Mouse (Mus musculus) kidney, adult 2 months (tissue): ENCODE data around the gene Morn3. TPM values are rescaled to one million over a fixed set of nuclear protein-coding genes. Genes with fewer than 3 reads are reported as not detected.
"Not testable (repeated sequence)": the region's sequence is repeated elsewhere in the genome, so short reads cannot be mapped to it uniquely, and the experiment has no call there.

Experiments used
- DNase-seq: peaks from one replicate; pipeline ENCODE4 v3.0.0; 2021
- H3K27ac ChIP-seq: fragments of 200-500 bp; 2 replicates; pipeline ENCODE4 v1.5.1; 2012; ENCODE audit warnings: low read depth, low read length, control low read depth, inconsistent platforms; ENCODE audit not compliant: insufficient read depth
- H3K27me3 ChIP-seq: fragments of 200-500 bp; replicated peaks from 2 replicates; pipeline ENCODE4 v1.6.1; 2012; ENCODE audit warnings: mild to moderate bottlenecking, moderate library complexity, low read length, inconsistent platforms; ENCODE audit not compliant: control insufficient read depth, insufficient read depth
- H3K36me3 ChIP-seq: fragments of 200-500 bp; 2 replicates; pipeline ENCODE4 v1.6.1; 2012; ENCODE audit warnings: mild to moderate bottlenecking, moderate library complexity, low read length, inconsistent platforms; ENCODE audit not compliant: control insufficient read depth, insufficient read depth
- H3K4me1 ChIP-seq: fragments of 200-500 bp; 2 replicates; pipeline ENCODE4 v1.6.1; 2011; ENCODE audit warnings: low read length; ENCODE audit not compliant: control insufficient read depth, insufficient read depth
- H3K4me3 ChIP-seq: fragments of 200-500 bp; 2 replicates; pipeline ENCODE4 v1.5.1; 2011; ENCODE audit warnings: mild to moderate bottlenecking, low read depth, low read length, control low read depth; ENCODE audit not compliant: insufficient read depth
- CTCF ChIP-seq: fragments of 200-500 bp; conservative IDR thresholded peaks from 2 replicates; pipeline ENCODE4 v1.5.1; 2011; ENCODE audit warnings: low read depth, mild to moderate bottlenecking, control low read depth, low read length, moderate library complexity, mixed read lengths; ENCODE audit not compliant: insufficient read depth, insufficient read length
- POLR2A ChIP-seq: fragments of 200-500 bp; IDR thresholded peaks from one replicate; pipeline ENCODE4 v1.6.1; 2011; ENCODE audit warnings: low read depth, low read length, control low read depth
- WGBS: fragments of 180-500 bp; shearing (Covaris S2); methylation state at CpG from one replicate; pipeline ENCODE4 v1.1.7; 2018; 5-methylcytosine and 5-hydroxymethylcytosine counted together
- polyA plus RNA-seq: library from polyadenylated mRNA; depleted of rRNA; stranded (reverse); fragments of >200 nt; gene quantifications from 2 replicates; pipeline ENCODE4 v1.2.3, GENCODE M21; 2012

Morn3 gene
- polyA plus RNA-seq, 1 experiment, result 0.06 TPM

GRCm38 (mm10) chr5:123068714-123069113 lies 21.9 kb upstream of the Morn3 start:
- Histone ChIP-seq H3K27ac (no peak overlapping the region), H3K27me3 (no peaks in the 10 kb centered on the region), H3K4me3 (no peak overlapping the region), H3K36me3 (no peaks in the 10 kb centered on the region), H3K4me1 (peaks cover 3% of the 10 kb centered on the region; the same call in 1 of the 2 replicates)
- 93% methylated on average over 2 of the region's 2 CpGs for WGBS
- no peak for DNase-seq
- TF ChIP-seq CTCF (no peak), POLR2A (no peak)

- DNase-seq, result no peak
- H3K4me1 ChIP-seq, result peaks cover 3% of the 10 kb centered on the region; the same call in 1 of the 2 replicates
- no peaks in the 10 kb centered on the region for H3K36me3 ChIP-seq
- H3K4me3 ChIP-seq, result no peak within 1 kb of the TSS
- H3K27me3 ChIP-seq, result no peaks in the 10 kb centered on the region
- TF ChIP-seq CTCF (no peak), POLR2A (no peak)
- 93% methylated on average over 12 of the region's 12 CpGs for WGBS
- H3K27ac ChIP-seq, result no peak within 1 kb of the TSS
Observed at GRCm38 (mm10) chr5:123068115-123068514, 21.3 kb upstream of the Morn3 start, which contains the start of gene Tmem120b. Tmem120b (plus strand) TSS chr5:123068415.

GRCm38 (mm10) chr5:123067395-123067995 lies 20.7 kb upstream of the Morn3 start:
- Histone ChIP-seq H3K4me3 (no peak overlapping the region), H3K27me3 (no peaks in the 10 kb centered on the region), H3K27ac (no peak overlapping the region), H3K36me3 (no peaks in the 10 kb centered on the region), H3K4me1 (peaks cover 3% of the 10 kb centered on the region; the same call in 1 of the 2 replicates)
- DNase-seq, result peak; percentile 57
- TF ChIP-seq CTCF (no peak), POLR2A (no peak)
- 10% methylated on average over 6 of the region's 6 CpGs for WGBS

- no peak overlapping the region for H3K4me3 ChIP-seq
- DNase-seq, result peak; percentile 71
- H3K27ac ChIP-seq, result no peak overlapping the region
- no peak for TF ChIP-seq POLR2A
- TF ChIP-seq CTCF, result 0 out of 2 replicates have a peak, but pooled peaks have one; percentile 14
- H3K27me3 ChIP-seq, result no peaks in the 10 kb centered on the region
- WGBS, result 23% methylated on average over 6 of the region's 6 CpGs
- no peaks in the 10 kb centered on the region for H3K36me3 ChIP-seq
- H3K4me1 ChIP-seq, result peaks cover 8% of the 10 kb centered on the region; the same call in 1 of the 2 replicates
Observed at GRCm38 (mm10) chr5:123064207-123064606, 17.4 kb upstream of the Morn3 start.

- WGBS, result 81% methylated on average over 3 of the region's 3 CpGs
- Histone ChIP-seq H3K4me3 (no peak overlapping the region), H3K27ac (no peak overlapping the region), H3K4me1 (peaks cover 8% of the 10 kb centered on the region; the same call in 1 of the 2 replicates), H3K36me3 (no peaks in the 10 kb centered on the region), H3K27me3 (no peaks in the 10 kb centered on the region)
- TF ChIP-seq POLR2A, result no peak
- DNase-seq, result no peak
Observed at GRCm38 (mm10) chr5:123063141-123063540, 16.3 kb upstream of the Morn3 start.

GRCm38 (mm10) chr5:123061402-123061749 lies 14.6 kb upstream of the Morn3 start:
- not testable (repeated sequence) for H3K4me1 ChIP-seq, H3K27ac ChIP-seq, H3K4me3 ChIP-seq, H3K36me3 ChIP-seq, DNase-seq, H3K27me3 ChIP-seq
- 72% methylated on average over 6 of the region's 6 CpGs for WGBS

GRCm38 (mm10) chr5:123060706-123061401 lies 14.0 kb upstream of the Morn3 start:
- 40% methylated on average over 9 of the region's 9 CpGs for WGBS
- no peak overlapping the region for H3K27ac ChIP-seq

More at GRCm38 (mm10) chr5:123060706-123061401, 14.0 kb upstream of the Morn3 start:
- peaks cover 7% of the 10 kb centered on the region; the same call in 1 of the 2 replicates for H3K4me1 ChIP-seq
- H3K4me3 ChIP-seq, result no peak overlapping the region
- no peaks in the 10 kb centered on the region for H3K36me3 ChIP-seq
- DNase-seq, result peak; percentile 48
- H3K27me3 ChIP-seq, result no peaks in the 10 kb centered on the region
- TF ChIP-seq CTCF (no peak), POLR2A (no peak)
